Mouse (Mus musculus) liver, embryonic 14.5 days (tissue): ENCODE measurements around the gene Zc3h14. TPM values are rescaled to one million over a fixed set of nuclear protein-coding genes. Genes with fewer than 3 reads are reported as not detected.

Experiments used
- ATAC-seq: fragments of 200-750 bp; cut with Nextera tagmentation; 2 replicates; pipeline ENCODE4 v1.8.0; 2017; ENCODE audit warnings: moderate number of reproducible peaks, mild to moderate bottlenecking, moderate library complexity; ENCODE audit not compliant: insufficient read depth
- DNase-seq, 3 experiments: peaks; one replicate each; pipeline ENCODE4 v3.0.0-alpha.2; 2012 to 2013; ENCODE audit warnings: low read depth in 3 of 3, low spot score in 3 of 3
- H3K27ac ChIP-seq: fragments of 300-500 bp; sonication (generic); 2 replicates; pipeline ENCODE4 v1.5.1; 2014; ENCODE audit warnings: moderate library complexity, mild to moderate bottlenecking, control low read depth, inconsistent platforms
- H3K27me3 ChIP-seq: fragments of 300-500 bp; sonication (generic); 2 replicates; pipeline ENCODE4 v1.6.1; 2014; ENCODE audit warnings: mild to moderate bottlenecking, low read length, moderate library complexity; ENCODE audit not compliant: control insufficient read depth, insufficient read depth
- H3K36me3 ChIP-seq: fragments of 300-500 bp; sonication (generic); replicated peaks from 2 replicates; pipeline ENCODE4 v1.6.1; 2014; ENCODE audit warnings: low read depth; ENCODE audit not compliant: control insufficient read depth, insufficient read depth
- H3K4me1 ChIP-seq, 2 experiments: fragments of 200-500 bp in 1 of 2; fragments of 300-500 bp in 1 of 2; sonication (generic) in 1 of 2; replicated peaks; 2 replicates each; pipeline ENCODE4 v1.6.1; 2012 to 2014; ENCODE audit warnings: antibody characterized with exemption in 1 of 2, inconsistent platforms in 1 of 2, low read length in 1 of 2; ENCODE audit not compliant: control insufficient read depth in 2 of 2, insufficient read depth in 2 of 2
- H3K4me2 ChIP-seq: fragments of 300-500 bp; sonication (generic); 2 replicates; pipeline ENCODE4 v1.6.1; 2014; ENCODE audit warnings: low read depth, mild to moderate bottlenecking, control low read depth, moderate library complexity
- H3K4me3 ChIP-seq, 2 experiments: fragments of 200-500 bp in 1 of 2; fragments of 300-500 bp in 1 of 2; sonication (generic) in 1 of 2; 2 replicates each; pipeline ENCODE4 v1.5.1; 2012 to 2014; ENCODE audit warnings: low read depth in 2 of 2, low read length in 2 of 2, mild to moderate bottlenecking in 2 of 2, control low read depth in 1 of 2, inconsistent platforms in 1 of 2, moderate library complexity in 1 of 2; ENCODE audit not compliant: insufficient read depth in 1 of 2
- H3K9ac ChIP-seq: fragments of 300-500 bp; sonication (generic); replicated peaks from 2 replicates; pipeline ENCODE4 v1.6.1; 2014; ENCODE audit warnings: mild to moderate bottlenecking, control low read depth, moderate library complexity
- H3K9me3 ChIP-seq: fragments of 300-500 bp; sonication (generic); 2 replicates; pipeline ENCODE4 v1.6.1; 2016; ENCODE audit warnings: low read length, mixed read lengths; ENCODE audit not compliant: control insufficient read depth
- CTCF ChIP-seq: IDR thresholded peaks from 2 replicates; pipeline ENCODE4 v1.5.1; 2016; ENCODE audit warnings: antibody characterized with exemption, low read depth, control low read depth
- EP300 ChIP-seq: IDR thresholded peaks from 2 replicates; pipeline ENCODE4 v1.6.1; 2016; ENCODE audit warnings: antibody characterized with exemption, low read depth
- WGBS: fragments of 180-500 bp; shearing (Covaris S2); extraction: QIAGEN DNeasy Blood & Tissue Kit; methylation state at CpG from one replicate; pipeline ENCODE4 v1.1.7; 2014; ENCODE audit not compliant: insufficient replicate concordance; 5-methylcytosine and 5-hydroxymethylcytosine counted together
- polyA plus RNA-seq, 2 experiments: library from polyadenylated mRNA; depleted of rRNA in 1 of 2; stranded (reverse) in 1 of 2; unstranded in 1 of 2; fragments of >200 nt; fragmentation: Nextera tagmentation in 1 of 2; extraction: Ambion mirVana in 1 of 2; gene quantifications; 2 replicates each; pipeline versions ENCODE4 v1.2.1 to v1.2.3; 2012 to 2014

Zc3h14 gene
- polyA plus RNA-seq, 2 experiments, result 35.1 to 36.9 TPM

DNA sequence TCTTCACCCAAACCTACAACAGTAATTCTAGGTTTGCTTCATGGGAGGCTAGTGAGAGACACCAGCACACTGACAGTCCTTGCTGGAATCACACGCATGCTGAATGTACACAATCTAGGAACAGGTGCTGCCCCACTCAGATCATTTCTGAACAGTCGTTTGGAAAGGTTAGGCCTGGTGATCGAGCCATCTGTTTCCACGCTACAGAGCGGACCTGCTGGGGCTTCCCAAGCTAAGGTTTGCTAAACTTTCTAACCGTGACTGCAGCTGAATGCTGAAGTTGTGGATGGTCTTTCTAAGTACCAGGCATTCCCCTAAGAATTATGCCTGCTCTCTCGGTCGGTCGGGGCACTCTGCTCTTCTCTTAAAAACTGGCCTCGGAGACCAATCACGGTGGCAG is 16.1 kb upstream of the Zc3h14 start:
- H3K27ac ChIP-seq, result no peak overlapping the region

DNA sequence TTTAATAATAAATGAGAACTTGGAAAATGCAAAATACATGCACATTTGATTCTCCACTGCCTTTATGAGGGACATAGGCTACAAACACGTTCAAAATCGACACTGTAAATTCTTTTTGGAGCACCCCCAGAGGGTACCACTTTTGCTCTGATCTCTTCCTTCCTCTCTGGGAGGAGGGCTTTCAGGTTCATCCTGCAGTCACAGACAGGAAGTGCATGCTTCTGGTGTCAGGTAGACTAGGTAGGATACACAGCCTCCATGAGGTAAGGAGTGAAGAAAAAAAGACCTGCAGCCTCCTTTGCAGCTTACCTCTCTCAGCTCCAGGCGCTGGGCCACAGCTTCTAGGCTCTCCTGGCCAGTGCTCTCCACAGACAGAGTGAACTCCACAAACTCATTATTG is 13.6 kb upstream of the Zc3h14 start:
- Histone ChIP-seq H3K36me3 (no peaks in the 10 kb centered on the region), H3K4me1 (peaks cover 11 to 14% of the 10 kb centered on the region in 2 experiments), H3K9ac (no peak overlapping the region; the same call in 1 of the 2 replicates), H3K4me2 (peak overlapping the region; percentile 87), H3K9me3 (no peaks in the 10 kb centered on the region), H3K4me3 (peak overlapping the region; percentile 52 to 68), H3K27me3 (peaks cover 30% of the 10 kb centered on the region), H3K27ac (no peak overlapping the region)
- TF ChIP-seq EP300 (no peak), CTCF (no peak)
- DNase-seq (no peak), ATAC-seq (no peak)
- WGBS, result 44% methylated on average over 3 of the region's 3 CpGs

More for the DNA sequence above, 16.1 kb upstream of the Zc3h14 start:
- Histone ChIP-seq H3K27me3 (peaks cover 6% of the 10 kb centered on the region), H3K36me3 (no peaks in the 10 kb centered on the region), H3K4me1 (peaks cover 11 to 12% of the 10 kb centered on the region in 2 experiments), H3K9ac (no peak overlapping the region), H3K9me3 (no peaks in the 10 kb centered on the region), H3K4me3 (no peak overlapping the region), H3K4me2 (no peak overlapping the region)
- no peak for DNase-seq
- WGBS, result 76% methylated on average over 11 of the region's 11 CpGs
- no peak for ATAC-seq
- TF ChIP-seq EP300 (no peak), CTCF (no peak)

DNA sequence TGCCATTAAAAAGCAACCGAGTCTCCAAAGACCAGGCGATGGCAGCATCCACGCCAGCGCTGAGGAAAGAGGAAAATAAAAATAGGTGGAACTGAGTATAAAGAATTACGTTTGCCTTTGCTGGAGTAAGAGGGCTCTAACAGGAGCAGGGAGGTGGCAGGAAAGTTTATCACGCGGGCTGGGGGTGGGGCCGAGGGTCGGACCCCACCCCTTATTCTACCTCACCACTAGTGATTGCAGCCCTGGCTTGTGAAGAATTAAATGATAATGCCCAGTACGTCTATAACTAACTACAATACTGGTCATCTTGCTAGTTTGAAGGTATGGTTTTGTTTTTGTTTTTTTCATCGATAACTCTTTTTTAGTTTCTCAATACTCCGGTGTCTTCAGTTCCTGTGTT is 13.0 kb upstream of the Zc3h14 start:
- peak overlapping the region; percentile 65 for H3K9ac ChIP-seq
- H3K4me2 ChIP-seq, result peak overlapping the region; percentile 87
- H3K36me3 ChIP-seq, result no peaks in the 10 kb centered on the region
- WGBS, result 9% methylated on average over 12 of the region's 12 CpGs
- ATAC-seq, result peak; percentile 40; the same call in 1 of the 2 replicates
- H3K27ac ChIP-seq, result no peak overlapping the region
- DNase-seq, result no peak
- H3K4me3 ChIP-seq, result peak overlapping the region; percentile 68 to 78
- peaks cover 36% of the 10 kb centered on the region for H3K27me3 ChIP-seq
- peaks cover 11 to 14% of the 10 kb centered on the region in 2 experiments for H3K4me1 ChIP-seq
- no peaks in the 10 kb centered on the region for H3K9me3 ChIP-seq
- TF ChIP-seq EP300 (no peak), CTCF (no peak)

DNA sequence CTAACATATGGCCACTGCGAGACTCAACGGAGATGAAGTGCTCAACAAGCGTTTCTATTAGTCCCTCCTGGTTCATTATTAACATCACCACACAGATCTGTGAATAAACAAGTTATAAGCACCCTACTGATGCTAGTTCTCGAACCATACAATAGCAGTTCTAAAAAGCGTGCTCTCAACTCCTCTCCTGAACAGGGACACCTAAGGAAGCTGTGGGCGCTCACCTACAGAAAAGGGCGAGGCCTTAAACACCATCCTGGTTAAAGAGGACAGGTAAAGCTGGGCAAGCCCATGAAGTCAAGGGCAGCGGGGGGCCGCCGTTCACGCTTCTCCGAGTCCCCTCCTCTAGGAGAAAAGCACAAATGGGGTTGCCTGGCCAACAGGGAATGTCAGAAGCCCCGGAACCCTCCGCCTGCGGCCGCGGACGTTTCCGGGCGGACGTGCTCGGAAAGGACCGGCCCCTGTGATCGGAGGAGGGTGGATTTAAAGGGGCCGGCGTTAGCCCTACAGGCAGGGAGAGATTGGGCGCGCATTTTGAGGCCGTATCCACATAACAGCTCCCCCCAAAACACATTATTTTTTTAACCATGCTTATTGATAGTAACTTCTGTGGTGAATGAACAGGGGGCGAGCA is 12.4 kb upstream of the Zc3h14 start:
- H3K4me1 ChIP-seq, result peaks cover 11 to 14% of the 10 kb centered on the region in 2 experiments
- peak overlapping the region; percentile 68 to 78 for H3K4me3 ChIP-seq
- no peaks in the 10 kb centered on the region for H3K9me3 ChIP-seq
- no peak overlapping the region for H3K27ac ChIP-seq
- H3K36me3 ChIP-seq, result no peaks in the 10 kb centered on the region
- no peak for TF ChIP-seq EP300
- no peak for TF ChIP-seq CTCF
- H3K4me2 ChIP-seq, result peak overlapping the region; percentile 87
- ATAC-seq, result peak; percentile 86
- H3K9ac ChIP-seq, result peak overlapping the region; percentile 65
- under 1% methylated on average over 30 of the region's 30 CpGs for WGBS
- peak; percentile 52 to 60 (median 57) for DNase-seq
- H3K27me3 ChIP-seq, result peaks cover 42% of the 10 kb centered on the region

DNA sequence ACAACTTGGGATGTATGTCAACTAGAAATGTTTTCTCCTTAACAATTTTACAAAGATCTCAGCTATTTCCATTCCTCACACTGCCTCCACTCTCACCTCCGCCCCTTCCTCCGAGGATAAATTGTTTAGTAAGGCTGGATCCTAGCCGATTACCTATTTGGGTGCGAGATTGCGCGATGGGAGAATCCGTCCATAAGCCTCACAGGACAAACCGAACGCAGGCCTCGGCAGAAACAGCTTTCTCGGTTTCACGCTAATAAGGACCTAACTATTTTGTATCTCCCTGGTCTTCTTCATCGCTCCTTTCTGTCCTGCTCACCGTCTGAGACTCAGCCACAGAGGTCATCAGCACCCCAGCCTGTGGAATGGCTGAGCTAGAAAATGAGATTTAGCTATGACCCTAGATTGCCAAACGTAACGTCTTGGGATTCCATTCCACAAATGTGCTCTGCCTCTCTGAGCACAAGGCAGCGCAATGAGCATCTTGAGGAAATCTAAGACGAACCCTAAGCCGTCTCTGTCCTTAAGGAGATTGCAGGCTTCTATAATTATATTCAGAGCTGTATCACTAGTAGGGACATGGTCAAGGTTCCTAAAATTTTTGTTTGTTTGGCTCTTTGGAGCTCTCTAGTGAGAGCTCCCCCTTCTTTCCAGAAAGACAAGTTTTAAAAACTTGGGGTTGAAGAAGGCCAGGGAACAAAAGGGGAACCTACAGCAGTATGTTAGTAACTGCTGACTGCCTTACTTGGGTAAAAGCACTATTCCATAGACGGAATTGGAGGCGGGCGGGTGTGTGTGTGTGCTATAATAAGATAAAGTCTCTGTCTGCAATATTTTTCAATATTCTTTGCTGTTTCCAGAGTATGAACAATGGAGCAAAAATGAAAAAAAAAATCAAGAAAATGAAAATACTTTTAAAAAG is 11.6 kb upstream of the Zc3h14 start:
- Histone ChIP-seq H3K4me3 (peak overlapping the region; percentile 68 to 78), H3K4me1 (peaks cover 11 to 14% of the 10 kb centered on the region in 2 experiments), H3K9me3 (no peaks in the 10 kb centered on the region), H3K9ac (peak overlapping the region; percentile 65), H3K4me2 (peak overlapping the region; percentile 87), H3K36me3 (no peaks in the 10 kb centered on the region), H3K27ac (no peak overlapping the region), H3K27me3 (peaks cover 47% of the 10 kb centered on the region)
- TF ChIP-seq EP300 (no peak), CTCF (no peak)
- WGBS, result 18% methylated on average over 22 of the region's 22 CpGs
- ATAC-seq, result peak; percentile 23; the same call in 1 of the 2 replicates
- DNase-seq, result no peak
